Mouse (Mus musculus) liver, postnatal 0 days (tissue): Measurements from ENCODE around the gene Fosl1.

ENCODE experiments used
- CTCF ChIP-seq: sonication (generic); IDR thresholded peaks from 2 replicates; pipeline ENCODE4 v1.5.1; 2016; ENCODE audit warnings: antibody characterized with exemption, low read depth
- EP300 ChIP-seq: IDR thresholded peaks from 2 replicates; pipeline ENCODE4 v1.6.1; 2016; ENCODE audit warnings: antibody characterized with exemption, low read depth, mild to moderate bottlenecking

DNA sequence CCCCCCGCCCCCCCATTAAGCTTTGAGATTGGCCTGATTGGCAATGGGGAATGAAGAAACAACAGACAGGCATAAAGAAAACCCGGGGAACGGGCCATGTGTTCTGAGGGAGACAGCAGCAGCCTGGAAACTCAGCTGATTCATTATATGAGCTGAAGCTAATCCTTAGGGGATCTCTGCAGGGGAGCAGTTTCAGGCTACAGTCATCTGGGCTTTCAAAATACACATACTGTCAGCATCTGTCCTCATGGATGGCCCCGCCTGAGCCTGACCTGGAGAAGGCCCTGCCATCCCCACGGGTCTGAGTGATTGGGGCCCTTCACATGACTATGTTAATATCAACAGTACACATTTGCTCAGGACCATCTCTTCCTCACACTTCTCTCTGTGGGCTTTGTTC, 24.5 kb downstream of the Fosl1 start:
- TF ChIP-seq CTCF: no peak
- no peak for TF ChIP-seq EP300
